Mouse (Mus musculus): ENCODE results near the gene Gm5460. TPM values are rescaled to one million over a fixed set of nuclear protein-coding genes. Genes with fewer than 3 reads are reported as not detected.

The Gm5460 gene
- polyA plus RNA-seq, 1 experiment, result not detected

- no peak overlapping the region for H3K27ac ChIP-seq (replicated peaks; ENCODE audit: low read depth, low read length)
- H3K4me3 ChIP-seq (ENCODE audit: insufficient read depth, low read depth, low read length), result no peak overlapping the region
- no peaks in the 10 kb centered on the region for H3K4me1 ChIP-seq (ENCODE audit: control insufficient read depth, insufficient read depth, insufficient read length, low read length)
These were observed 17.5 kb downstream of the Gm5460 start for GRCm38 (mm10) chr14:34033841-34034610.

- H3K4me3 ChIP-seq (ENCODE audit: insufficient read depth, low read depth, low read length), result no peak overlapping the region
- no peak overlapping the region for H3K27ac ChIP-seq (replicated peaks; ENCODE audit: low read depth, low read length)
- H3K4me1 ChIP-seq (ENCODE audit: control insufficient read depth, insufficient read depth, insufficient read length, low read length), result no peaks in the 10 kb centered on the region
These were observed 24.7 kb downstream of the Gm5460 start for GRCm38 (mm10) chr14:34041241-34041640.

GRCm38 (mm10) chr14:34043341-34043740, 26.8 kb downstream of the Gm5460 start:
- H3K4me1 ChIP-seq (ENCODE audit: control insufficient read depth, insufficient read depth, insufficient read length, low read length), result no peaks in the 10 kb centered on the region
- no peak overlapping the region for H3K4me3 ChIP-seq (ENCODE audit: insufficient read depth, low read depth, low read length)
- no peak overlapping the region for H3K27ac ChIP-seq (replicated peaks; ENCODE audit: low read depth, low read length)

DNA sequence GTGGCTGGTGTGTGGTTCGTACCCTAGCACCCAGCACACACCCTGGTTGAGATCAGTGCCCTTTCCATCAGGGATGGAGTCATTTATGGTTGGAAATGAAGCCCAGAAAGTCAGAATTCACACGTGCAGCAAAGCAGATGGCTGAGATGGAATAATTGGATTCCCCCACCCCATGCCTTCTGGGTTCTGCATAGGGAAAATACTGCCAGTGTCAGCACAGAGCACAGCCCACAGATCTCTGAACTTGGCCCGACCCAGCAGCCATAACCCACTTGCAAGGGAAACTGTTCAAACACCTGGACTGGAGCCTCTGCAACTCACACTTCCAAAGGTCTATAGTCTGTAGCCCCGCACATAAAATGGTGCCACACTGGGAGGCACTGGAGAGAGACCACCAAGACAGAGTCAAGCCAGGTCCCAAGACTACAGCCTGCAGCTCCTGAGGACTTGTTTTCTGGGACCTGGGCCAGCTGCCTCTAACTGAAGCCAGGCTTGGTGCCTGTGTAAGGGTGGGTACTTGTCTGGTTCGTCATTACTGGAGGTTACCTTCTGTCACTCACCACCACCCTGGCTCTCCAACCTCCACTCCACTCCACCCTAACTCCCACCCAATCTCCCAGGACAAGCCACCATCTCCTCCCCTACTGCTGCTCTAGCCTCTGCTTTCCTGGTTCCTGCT, 33.7 kb downstream of the Gm5460 start:
- H3K4me3 ChIP-seq (ENCODE audit: insufficient read depth, low read depth, low read length), result no peak overlapping the region
- H3K4me1 ChIP-seq (ENCODE audit: control insufficient read depth, insufficient read depth, insufficient read length, low read length), result no peaks in the 10 kb centered on the region
- no peak overlapping the region for H3K27ac ChIP-seq (replicated peaks; ENCODE audit: low read depth, low read length)

DNA sequence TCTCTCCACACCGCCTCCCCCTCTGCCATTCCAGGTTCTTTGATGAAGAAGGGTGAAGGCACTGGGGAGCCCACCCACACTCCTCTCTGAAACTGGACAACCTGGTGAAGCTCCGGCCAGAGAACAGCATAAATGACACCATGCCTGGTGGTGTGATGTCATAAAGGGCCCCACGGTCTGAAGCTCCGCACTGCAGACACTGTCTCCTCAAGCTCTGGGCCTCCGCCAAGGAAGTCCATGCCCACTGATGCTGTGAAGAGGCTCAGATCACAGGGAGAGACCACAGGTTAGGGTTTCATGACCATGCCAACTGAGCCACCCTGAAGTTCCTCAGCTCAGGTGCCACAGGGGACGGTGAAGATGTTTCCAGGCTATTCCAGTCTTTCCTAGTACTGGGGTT, 36.0 kb downstream of the Gm5460 start, which contains the start of gene Antxrl:
TSS of gene Antxrl (plus strand) at position 192 of the 400 bp plus-strand sequence.
- Histone ChIP-seq H3K27ac (replicated peaks; ENCODE audit: low read depth, low read length) (no peak within 1 kb of the TSS), H3K4me3 (ENCODE audit: insufficient read depth, low read depth, low read length) (no peak within 1 kb of the TSS), H3K4me1 (ENCODE audit: control insufficient read depth, insufficient read depth, insufficient read length, low read length) (no peaks in the 10 kb centered on the region)

- Histone ChIP-seq H3K4me1 (ENCODE audit: control insufficient read depth, insufficient read depth, insufficient read length, low read length) (no peaks in the 10 kb centered on the region), H3K4me3 (ENCODE audit: insufficient read depth, low read depth, low read length) (no peak overlapping the region), H3K27ac (replicated peaks; ENCODE audit: low read depth, low read length) (no peak overlapping the region)
These were observed 55.1 kb downstream of the Gm5460 start for GRCm38 (mm10) chr14:34071665-34072064.

GRCm38 (mm10) chr14:34075346-34075745, 58.8 kb downstream of the Gm5460 start:
- no peak overlapping the region for H3K27ac ChIP-seq (replicated peaks; ENCODE audit: low read depth, low read length)
- no peak overlapping the region for H3K4me3 ChIP-seq (ENCODE audit: insufficient read depth, low read depth, low read length)
- no peaks in the 10 kb centered on the region for H3K4me1 ChIP-seq (ENCODE audit: control insufficient read depth, insufficient read depth, insufficient read length, low read length)

DNA sequence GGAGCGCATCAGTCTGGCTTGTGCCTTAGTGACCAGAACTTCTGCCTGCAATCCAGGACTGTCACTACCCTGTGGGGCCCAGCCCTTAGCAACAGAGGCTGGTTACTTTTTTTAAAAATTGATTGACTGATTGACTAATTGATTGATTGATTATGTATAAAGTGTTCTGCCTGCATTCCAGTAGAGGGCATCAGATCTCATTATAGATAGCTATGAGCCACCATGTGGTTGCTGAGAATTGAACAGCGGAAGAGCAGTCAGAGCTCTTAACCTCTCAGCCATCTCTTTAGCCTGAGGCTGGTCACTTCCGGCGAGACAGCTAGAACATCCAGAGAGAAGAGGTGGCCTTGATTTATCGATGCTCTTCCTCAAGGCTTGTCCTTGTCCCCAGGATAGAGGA, 60.7 kb downstream of the Gm5460 start:
- H3K4me1 ChIP-seq (ENCODE audit: control insufficient read depth, insufficient read depth, insufficient read length, low read length), result no peaks in the 10 kb centered on the region
- H3K27ac ChIP-seq (replicated peaks; ENCODE audit: low read depth, low read length), result no peak overlapping the region
- no peak overlapping the region for H3K4me3 ChIP-seq (ENCODE audit: insufficient read depth, low read depth, low read length)

DNA sequence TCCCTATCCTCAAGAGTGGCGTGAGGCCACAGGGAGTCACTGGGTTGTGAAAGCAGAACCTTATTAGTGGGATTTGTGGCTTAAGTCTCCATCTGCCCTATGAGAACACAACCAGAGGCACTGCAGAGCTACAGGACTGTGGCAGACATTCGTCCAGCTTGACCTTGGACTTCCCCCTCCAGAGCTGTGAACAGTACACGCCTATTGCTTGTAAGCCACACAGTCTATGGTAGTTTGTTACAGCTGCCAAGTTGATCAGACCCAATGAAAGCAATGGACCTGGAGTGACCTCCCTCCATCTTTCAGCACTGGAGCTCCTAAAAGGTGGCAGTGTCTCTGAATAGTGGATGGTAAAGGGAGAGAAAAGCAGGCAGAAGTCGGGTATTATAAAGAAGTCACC, 61.7 kb downstream of the Gm5460 start:
- Histone ChIP-seq H3K4me1 (ENCODE audit: control insufficient read depth, insufficient read depth, insufficient read length, low read length) (no peaks in the 10 kb centered on the region), H3K4me3 (ENCODE audit: insufficient read depth, low read depth, low read length) (no peak overlapping the region), H3K27ac (replicated peaks; ENCODE audit: low read depth, low read length) (no peak overlapping the region)

DNA sequence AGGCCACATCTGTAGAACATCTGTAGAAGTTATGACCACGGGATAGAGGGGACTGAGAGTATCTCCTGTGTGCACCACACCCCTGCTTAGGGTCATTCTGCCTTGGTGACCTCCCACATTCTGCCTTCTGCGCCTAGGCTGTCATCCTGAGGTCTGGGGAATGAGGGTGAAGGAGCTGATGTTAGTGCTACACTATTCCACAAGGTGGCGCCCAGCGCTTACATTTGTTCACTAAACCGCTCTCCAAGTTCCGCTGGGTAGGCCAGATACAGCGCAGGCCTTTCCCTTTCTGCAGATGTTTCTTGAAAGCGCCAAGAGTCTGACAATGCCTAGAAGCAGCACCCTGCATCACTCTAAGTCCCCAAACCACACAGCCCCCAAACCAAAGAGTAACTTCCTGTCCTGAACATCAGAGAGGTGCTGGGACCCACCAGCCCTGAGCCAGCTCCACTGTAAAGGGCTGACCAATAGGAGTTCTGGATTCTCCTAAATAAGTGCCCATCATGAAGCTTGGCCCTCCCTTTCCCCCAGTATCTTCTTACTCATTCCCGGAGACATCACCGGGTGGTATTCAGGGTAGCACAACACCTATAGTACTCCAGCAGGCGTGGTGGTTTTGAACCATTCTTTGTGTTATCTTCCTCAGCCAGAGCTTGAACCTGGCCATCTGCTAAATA, 63.9 kb downstream of the Gm5460 start:
- H3K4me3 ChIP-seq (ENCODE audit: insufficient read depth, low read depth, low read length), result no peak overlapping the region
- no peak overlapping the region for H3K27ac ChIP-seq (replicated peaks; ENCODE audit: low read depth, low read length)
- H3K4me1 ChIP-seq (ENCODE audit: control insufficient read depth, insufficient read depth, insufficient read length, low read length), result peaks cover 3% of the 10 kb centered on the region; the same call in 1 of the 2 replicates

- H3K4me3 ChIP-seq (ENCODE audit: insufficient read depth, low read depth, low read length), result no peak within 1 kb of the TSS
- peaks cover 4% of the 10 kb centered on the region; the same call in 1 of the 2 replicates for H3K4me1 ChIP-seq (ENCODE audit: control insufficient read depth, insufficient read depth, insufficient read length, low read length)
- H3K27ac ChIP-seq (replicated peaks; ENCODE audit: low read depth, low read length), result no peak within 1 kb of the TSS
These were observed 69.2 kb downstream of the Gm5460 start, which contains the start of gene Anxa8 for GRCm38 (mm10) chr14:34085731-34086130. Anxa8 (plus strand) TSS chr14:34085981.

DNA sequence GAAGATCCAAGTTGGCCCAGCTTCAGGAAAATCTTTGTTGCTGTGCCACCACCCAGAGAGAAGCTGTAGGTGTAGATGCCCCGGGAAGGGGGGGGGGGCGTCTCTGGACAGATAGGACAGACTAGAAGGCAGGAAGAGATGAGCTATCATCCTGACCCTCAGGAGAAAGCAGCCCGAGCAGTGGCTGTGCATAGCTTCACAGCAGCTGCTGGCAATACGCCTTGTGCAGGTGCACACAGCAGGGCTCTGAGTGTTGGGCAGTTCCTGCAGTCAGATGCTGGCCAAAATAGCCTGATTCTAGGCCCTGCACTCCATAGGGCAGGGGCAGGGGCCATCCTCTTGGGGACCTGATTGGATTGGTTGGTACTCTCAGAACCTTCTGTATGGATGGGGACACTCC, 70.2 kb downstream of the Gm5460 start:
- peaks cover 4% of the 10 kb centered on the region; the same call in 1 of the 2 replicates for H3K4me1 ChIP-seq (ENCODE audit: control insufficient read depth, insufficient read depth, insufficient read length, low read length)
- no peak overlapping the region for H3K27ac ChIP-seq (replicated peaks; ENCODE audit: low read depth, low read length)
- H3K4me3 ChIP-seq (ENCODE audit: insufficient read depth, low read depth, low read length), result no peak overlapping the region

- Histone ChIP-seq H3K4me1 (ENCODE audit: control insufficient read depth, insufficient read depth, insufficient read length, low read length) (peaks cover 4% of the 10 kb centered on the region; the same call in 1 of the 2 replicates), H3K4me3 (ENCODE audit: insufficient read depth, low read depth, low read length) (no peak overlapping the region), H3K27ac (replicated peaks; ENCODE audit: low read depth, low read length) (no peak overlapping the region)
These were observed 71.4 kb downstream of the Gm5460 start for GRCm38 (mm10) chr14:34087856-34088398.

DNA sequence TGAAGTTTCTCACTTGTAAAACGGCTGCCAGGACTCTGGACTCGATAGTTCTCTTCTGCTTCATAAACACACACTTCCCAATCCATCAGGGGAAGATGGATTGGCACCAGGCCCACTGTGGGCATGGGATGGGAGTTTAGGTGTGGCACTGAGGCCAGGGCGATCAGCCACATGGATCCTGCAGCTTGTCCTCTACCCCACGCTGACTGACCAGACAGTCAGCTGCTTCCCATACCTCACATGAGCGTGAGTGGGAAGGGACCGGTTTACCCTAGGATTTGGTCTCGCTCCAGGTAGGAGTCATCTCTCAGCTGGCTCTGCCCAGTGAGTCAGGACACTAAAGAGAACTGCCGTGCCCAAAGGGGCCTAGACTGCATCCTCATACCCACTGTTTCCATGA, 73.2 kb downstream of the Gm5460 start:
- peaks cover 4% of the 10 kb centered on the region; the same call in 1 of the 2 replicates for H3K4me1 ChIP-seq (ENCODE audit: control insufficient read depth, insufficient read depth, insufficient read length, low read length)
- H3K27ac ChIP-seq (replicated peaks; ENCODE audit: low read depth, low read length), result no peak overlapping the region

GRCm38 (mm10) chr14:34091475-34091874, 74.9 kb downstream of the Gm5460 start:
- H3K4me3 ChIP-seq (ENCODE audit: insufficient read depth, low read depth, low read length), result no peak overlapping the region
- no peak overlapping the region for H3K27ac ChIP-seq (replicated peaks; ENCODE audit: low read depth, low read length)
- no peaks in the 10 kb centered on the region for H3K4me1 ChIP-seq (ENCODE audit: control insufficient read depth, insufficient read depth, insufficient read length, low read length)

More for the DNA sequence above, 73.2 kb downstream of the Gm5460 start:
- H3K4me3 ChIP-seq (ENCODE audit: insufficient read depth, low read depth, low read length), result no peak overlapping the region
